Mouse (Mus musculus) limb, embryonic 13.5 days (tissue): ENCODE results near the gene Cdk8. TPM values are rescaled to one million over a fixed set of nuclear protein-coding genes. Genes with fewer than 3 reads are reported as not detected.

Source experiments
- ATAC-seq: fragments of 200-750 bp; cut with Nextera tagmentation; 2 replicates; pipeline ENCODE4 v1.8.0; 2017; ENCODE audit warnings: low read depth, moderate number of reproducible peaks, moderate TSS enrichment; ENCODE audit not compliant: low FRiP score
- H3K27ac ChIP-seq: fragments of 300-500 bp; sonication (generic); 2 replicates; pipeline ENCODE4 v1.5.1; 2015; ENCODE audit warnings: inconsistent platforms, mild to moderate bottlenecking, moderate library complexity
- H3K27me3 ChIP-seq: fragments of 300-500 bp; sonication (generic); 2 replicates; pipeline ENCODE4 v1.6.1; 2015; ENCODE audit warnings: mild to moderate bottlenecking, inconsistent platforms
- H3K36me3 ChIP-seq: fragments of 300-500 bp; sonication (generic); 2 replicates; pipeline ENCODE4 v1.6.1; 2015; ENCODE audit warnings: inconsistent platforms, mild to moderate bottlenecking, moderate library complexity
- H3K4me1 ChIP-seq: fragments of 300-500 bp; sonication (generic); 2 replicates; pipeline ENCODE4 v1.6.1; 2015; ENCODE audit warnings: inconsistent platforms
- H3K4me2 ChIP-seq: fragments of 300-500 bp; sonication (generic); replicated peaks from 2 replicates; pipeline ENCODE4 v1.6.1; 2015; ENCODE audit warnings: inconsistent platforms, mild to moderate bottlenecking, moderate library complexity
- H3K4me3 ChIP-seq: fragments of 300-500 bp; sonication (generic); 2 replicates; pipeline ENCODE4 v1.5.1; 2015; ENCODE audit warnings: moderate library complexity, mild to moderate bottlenecking, inconsistent platforms
- H3K9ac ChIP-seq: fragments of 300-500 bp; sonication (generic); 2 replicates; pipeline ENCODE4 v1.6.1; 2015; ENCODE audit warnings: mild to moderate bottlenecking, inconsistent platforms
- H3K9me3 ChIP-seq: fragments of 300-500 bp; sonication (generic); 2 replicates; pipeline ENCODE4 v1.6.1; 2016; ENCODE audit warnings: inconsistent platforms
- WGBS: fragments of 180-500 bp; shearing (Covaris S2); methylation state at CpG from one replicate; pipeline ENCODE4 v1.1.7; 2015; 5-methylcytosine and 5-hydroxymethylcytosine counted together
- polyA plus RNA-seq: library from polyadenylated mRNA; unstranded; fragments of >200 nt; fragmentation: Nextera tagmentation; extraction: Ambion mirVana; gene quantifications from 2 replicates; pipeline ENCODE4 v1.2.1, GENCODE M21; 2015

The Cdk8 gene
- polyA plus RNA-seq, 1 experiment from 2014 or later = 21.0 TPM

DNA sequence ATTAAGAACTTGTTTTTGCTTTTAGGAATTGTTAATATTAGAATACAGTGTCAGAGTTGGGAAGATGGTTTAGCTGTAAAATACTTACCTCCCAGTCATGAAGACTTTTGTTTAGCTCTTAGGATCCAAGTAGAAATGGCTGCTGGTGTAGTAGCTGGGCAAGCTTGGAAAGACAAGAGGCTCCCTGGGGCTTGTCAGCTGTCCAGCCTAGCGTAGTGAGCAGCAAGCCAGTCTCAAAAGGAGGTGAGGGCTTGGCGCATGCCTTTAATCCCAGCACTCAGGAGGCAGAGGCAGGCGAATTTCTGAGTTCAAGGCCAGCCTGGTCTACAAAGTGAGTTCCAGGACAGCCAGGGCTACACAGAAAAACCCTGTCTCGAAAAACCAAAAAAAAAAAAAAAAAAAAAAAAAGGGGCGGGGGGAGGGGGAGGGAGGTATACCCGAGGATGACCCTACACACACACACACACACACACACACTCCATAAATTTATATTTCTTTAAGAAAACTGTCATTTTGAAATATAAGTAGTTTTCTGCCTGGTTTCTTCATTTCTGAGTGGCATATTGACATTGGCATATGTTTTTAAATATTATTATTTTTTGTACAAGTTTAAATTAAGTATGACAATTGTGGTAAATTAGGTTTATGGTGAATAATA, 35.0 kb downstream of the Cdk8 start:
- Histone ChIP-seq H3K27me3 (no peaks in the 10 kb centered on the region), H3K4me3 (no peak overlapping the region), H3K27ac (no peak overlapping the region), H3K4me1 (no peaks in the 10 kb centered on the region), H3K4me2 (no peak overlapping the region), H3K9me3 (no peaks in the 10 kb centered on the region), H3K9ac (no peak overlapping the region), H3K36me3 (peaks cover 25% of the 10 kb centered on the region)
- 88% methylated on average over 4 of the region's 6 CpGs for WGBS
- ATAC-seq = no peak

DNA sequence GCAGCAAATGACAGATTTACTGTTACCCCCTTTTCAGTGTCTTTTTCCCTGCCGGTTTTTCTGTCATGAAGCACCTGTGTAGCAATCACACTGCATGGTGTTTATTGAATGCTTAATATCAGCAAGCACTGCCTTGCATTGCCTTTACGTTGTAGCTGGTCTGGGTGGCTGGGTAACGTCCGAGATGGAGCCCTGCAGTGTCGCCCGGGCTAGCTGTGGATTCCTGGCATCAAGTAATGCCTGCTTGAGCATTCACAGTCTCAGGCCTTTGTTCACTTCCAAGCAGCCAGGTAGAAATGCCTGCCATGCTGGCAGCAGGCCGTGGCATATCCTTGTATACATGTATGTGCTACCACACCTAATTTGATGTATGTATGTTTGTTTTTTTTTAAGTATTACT, 36.7 kb downstream of the Cdk8 start:
- H3K4me3 ChIP-seq = no peak overlapping the region
- H3K9me3 ChIP-seq = no peaks in the 10 kb centered on the region
- no peaks in the 10 kb centered on the region for H3K4me1 ChIP-seq
- H3K27ac ChIP-seq = no peak overlapping the region
- WGBS = 88% methylated on average over 7 of the region's 7 CpGs
- peaks cover 19% of the 10 kb centered on the region for H3K36me3 ChIP-seq
- ATAC-seq = no peak
- H3K27me3 ChIP-seq = no peaks in the 10 kb centered on the region
- H3K4me2 ChIP-seq = no peak overlapping the region
- no peak overlapping the region for H3K9ac ChIP-seq

DNA sequence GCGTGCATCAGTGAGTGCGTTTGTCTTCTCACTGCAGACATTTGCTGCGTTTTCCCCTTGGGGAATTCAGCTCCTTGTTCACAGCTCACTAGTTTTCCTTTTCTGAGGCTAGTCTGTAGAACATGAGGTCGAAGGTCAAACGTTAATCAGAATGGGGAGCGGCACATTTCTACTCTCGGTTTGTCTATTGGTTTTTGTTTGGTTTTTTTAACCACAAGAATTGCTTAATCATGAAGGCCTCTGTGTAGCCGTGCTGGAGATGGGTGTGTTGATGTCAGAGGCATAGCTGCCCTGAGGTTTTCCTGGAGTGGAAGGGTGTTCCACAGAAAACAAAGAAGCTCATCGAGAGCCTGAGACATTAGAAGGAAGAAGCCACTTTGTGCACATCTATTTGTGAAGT, 39.6 kb downstream of the Cdk8 start:
- no peak for ATAC-seq
- H3K4me3 ChIP-seq = no peak overlapping the region
- H3K4me2 ChIP-seq = no peak overlapping the region
- H3K27ac ChIP-seq = no peak overlapping the region
- no peaks in the 10 kb centered on the region for H3K4me1 ChIP-seq
- H3K27me3 ChIP-seq = no peaks in the 10 kb centered on the region
- H3K36me3 ChIP-seq = peaks cover 38% of the 10 kb centered on the region
- no peak overlapping the region for H3K9ac ChIP-seq
- H3K9me3 ChIP-seq = no peaks in the 10 kb centered on the region
- 90% methylated on average over 9 of the region's 9 CpGs for WGBS

- H3K27me3 ChIP-seq = no peaks in the 10 kb centered on the region
- ATAC-seq = no peak
- 93% methylated on average over 5 of the region's 5 CpGs for WGBS
- H3K27ac ChIP-seq = no peak overlapping the region
- H3K4me2 ChIP-seq = no peak overlapping the region
- no peak overlapping the region for H3K9ac ChIP-seq
- H3K4me3 ChIP-seq = no peak overlapping the region
- no peaks in the 10 kb centered on the region for H3K9me3 ChIP-seq
- H3K36me3 ChIP-seq = peaks cover 44% of the 10 kb centered on the region
- no peaks in the 10 kb centered on the region for H3K4me1 ChIP-seq
These were observed 40.6 kb downstream of the Cdk8 start for GRCm38 (mm10) chr5:146271662-146272061.

DNA sequence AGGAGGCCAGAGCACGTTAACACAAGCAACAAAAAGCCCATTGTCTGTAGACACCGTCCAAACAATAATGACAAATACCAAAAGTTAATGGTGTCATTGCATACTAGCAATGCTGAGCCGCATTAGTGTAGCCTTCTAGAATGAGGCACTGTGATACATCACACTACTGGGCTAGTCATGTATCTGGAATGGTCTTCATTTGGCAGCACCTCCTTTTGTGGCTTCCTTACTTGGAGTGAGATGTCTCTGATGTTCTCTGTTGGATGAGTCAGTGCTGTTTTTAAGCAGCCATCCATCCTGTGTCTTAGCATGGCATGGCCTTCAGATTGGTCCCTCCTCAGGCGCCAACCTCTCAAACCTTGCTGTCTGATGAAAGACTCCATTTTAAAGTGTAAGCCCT, 42.1 kb downstream of the Cdk8 start:
- no peaks in the 10 kb centered on the region for H3K27me3 ChIP-seq
- no peak overlapping the region for H3K4me3 ChIP-seq
- no peaks in the 10 kb centered on the region for H3K4me1 ChIP-seq
- H3K4me2 ChIP-seq = no peak overlapping the region
- ATAC-seq = no peak
- no peak overlapping the region for H3K27ac ChIP-seq
- no peak overlapping the region for H3K9ac ChIP-seq
- peaks cover 44% of the 10 kb centered on the region for H3K36me3 ChIP-seq
- H3K9me3 ChIP-seq = no peaks in the 10 kb centered on the region
- 91% methylated on average over 4 of the region's 4 CpGs for WGBS

DNA sequence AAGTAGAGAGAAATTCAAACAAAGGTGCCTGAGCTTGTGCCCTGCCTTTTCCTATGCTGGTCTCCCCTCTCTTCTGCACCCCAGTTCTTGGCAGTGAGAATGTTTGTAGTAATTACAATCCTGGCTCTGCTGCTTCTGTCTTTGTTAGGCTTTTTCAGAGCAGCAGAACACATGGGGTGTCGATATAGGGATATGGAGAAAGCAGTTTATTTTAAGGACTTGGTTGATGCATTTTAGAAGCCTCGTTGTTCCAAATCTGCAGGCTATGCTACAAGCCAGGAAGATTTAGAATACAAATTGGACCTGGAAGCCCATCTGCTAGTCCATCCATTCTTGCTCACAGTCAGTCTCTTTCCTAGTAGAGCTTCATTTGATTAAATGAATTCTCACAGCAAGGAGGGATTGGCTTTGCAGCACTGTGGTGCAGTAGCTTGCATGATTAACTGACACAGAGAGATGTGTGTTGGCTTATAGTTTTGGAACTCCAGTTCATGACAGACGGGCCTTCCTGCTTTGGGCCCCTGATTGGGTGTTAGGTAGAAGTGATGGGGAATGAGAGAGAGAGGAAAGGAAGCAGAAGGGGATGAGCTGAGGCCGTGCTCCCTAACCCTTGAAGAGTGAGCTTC, 43.5 kb downstream of the Cdk8 start:
- peaks cover 47% of the 10 kb centered on the region for H3K36me3 ChIP-seq
- no peak for ATAC-seq
- WGBS = 87% methylated on average over 4 of the region's 4 CpGs

DNA sequence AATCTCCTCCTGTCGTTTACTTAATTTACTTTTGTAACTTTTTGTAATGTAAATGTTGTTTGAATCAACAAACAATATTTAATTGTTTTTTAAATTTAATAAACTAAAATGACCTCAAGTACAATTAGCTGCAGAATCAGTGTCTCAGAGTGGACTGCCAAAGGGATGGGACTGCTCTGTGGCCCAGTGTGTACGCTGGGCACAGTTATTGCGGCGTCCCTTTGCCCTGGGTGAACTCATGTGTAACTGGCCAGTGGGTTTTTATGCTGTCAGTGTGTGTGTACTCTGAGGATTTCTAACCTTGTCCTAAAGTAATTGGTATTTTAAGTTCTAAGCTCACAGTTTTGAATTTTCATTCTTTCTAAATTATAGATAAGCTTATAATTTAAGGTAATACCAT, 46.5 kb downstream of the Cdk8 start:
- Histone ChIP-seq H3K27ac (no peak overlapping the region), H3K27me3 (no peaks in the 10 kb centered on the region), H3K4me2 (no peak overlapping the region), H3K9ac (no peak overlapping the region), H3K4me3 (no peak overlapping the region), H3K36me3 (peaks cover 40% of the 10 kb centered on the region), H3K4me1 (no peaks in the 10 kb centered on the region), H3K9me3 (no peaks in the 10 kb centered on the region)
- 89% methylated on average over 4 of the region's 4 CpGs for WGBS
- no peak for ATAC-seq

More for the DNA sequence above, 43.5 kb downstream of the Cdk8 start:
- Histone ChIP-seq H3K27ac (no peak overlapping the region), H3K4me1 (no peaks in the 10 kb centered on the region), H3K4me3 (no peak overlapping the region), H3K4me2 (no peak overlapping the region), H3K9ac (no peak overlapping the region), H3K9me3 (no peaks in the 10 kb centered on the region), H3K27me3 (no peaks in the 10 kb centered on the region)

DNA sequence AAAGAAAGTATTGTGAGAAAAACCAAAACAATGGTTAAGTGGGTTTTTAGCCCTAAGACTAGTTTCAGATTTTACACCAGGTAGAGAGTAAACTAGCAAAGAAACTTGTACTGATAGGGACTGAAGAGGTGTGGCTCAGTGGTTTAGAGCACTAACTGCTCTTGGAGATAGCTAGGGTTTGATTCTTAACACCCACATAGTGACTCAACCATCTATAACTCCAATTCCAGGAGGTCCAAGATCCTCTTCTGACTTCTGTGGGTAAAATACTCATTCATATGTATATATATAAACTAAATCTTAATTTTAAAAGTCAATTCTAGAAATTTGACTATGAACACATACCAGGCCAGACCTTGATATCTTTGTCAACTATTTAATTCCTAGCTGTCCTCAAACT, 49.0 kb downstream of the Cdk8 start:
- peaks cover 38% of the 10 kb centered on the region for H3K36me3 ChIP-seq

DNA sequence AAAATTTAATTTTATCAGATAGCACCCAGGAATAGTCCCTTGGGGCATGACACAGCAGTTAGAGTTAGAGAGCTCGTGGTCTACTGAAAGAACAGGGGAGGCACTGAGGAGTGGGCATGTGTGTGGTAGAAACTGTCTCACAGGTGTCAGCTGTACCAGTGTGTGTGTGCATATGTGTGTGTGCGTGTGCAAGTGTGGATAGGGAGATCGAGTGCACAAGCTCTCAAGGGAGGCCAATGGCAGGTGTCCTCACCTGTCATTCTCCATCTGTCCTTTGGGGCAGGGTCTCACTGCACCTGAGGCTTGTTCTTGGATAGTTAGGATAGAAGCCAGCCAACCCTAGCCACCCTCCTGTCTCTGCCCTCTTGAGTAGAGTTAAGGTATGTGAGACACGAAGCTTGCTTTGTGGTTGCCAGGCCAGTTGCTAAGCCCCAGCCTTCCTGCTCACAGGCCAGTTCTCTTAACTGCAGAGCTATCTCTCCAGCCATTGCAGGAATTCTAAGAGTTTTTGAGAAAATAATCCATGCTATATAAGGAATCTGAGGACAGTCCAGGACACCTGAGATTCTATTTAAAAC, 50.3 kb downstream of the Cdk8 start:
- peaks cover 40% of the 10 kb centered on the region for H3K36me3 ChIP-seq
- no peak overlapping the region for H3K27ac ChIP-seq
- H3K4me3 ChIP-seq = no peak overlapping the region
- H3K4me1 ChIP-seq = no peaks in the 10 kb centered on the region
- no peak overlapping the region for H3K4me2 ChIP-seq
- no peak for ATAC-seq
- no peak overlapping the region for H3K9ac ChIP-seq
- no peaks in the 10 kb centered on the region for H3K9me3 ChIP-seq
- WGBS = 88% methylated on average over 4 of the region's 4 CpGs
- H3K27me3 ChIP-seq = no peaks in the 10 kb centered on the region

More for the DNA sequence above, 49.0 kb downstream of the Cdk8 start:
- Histone ChIP-seq H3K4me2 (no peak overlapping the region), H3K27me3 (no peaks in the 10 kb centered on the region), H3K9me3 (no peaks in the 10 kb centered on the region), H3K27ac (no peak overlapping the region), H3K9ac (no peak overlapping the region), H3K4me3 (no peak overlapping the region), H3K4me1 (no peaks in the 10 kb centered on the region)
- no peak for ATAC-seq

GRCm38 (mm10) chr5:146281884-146282579, 51.0 kb downstream of the Cdk8 start:
- H3K4me3 ChIP-seq = no peak overlapping the region
- no peak for ATAC-seq
- no peaks in the 10 kb centered on the region for H3K9me3 ChIP-seq
- no peak overlapping the region for H3K27ac ChIP-seq
- H3K36me3 ChIP-seq = peaks cover 47% of the 10 kb centered on the region
- no peaks in the 10 kb centered on the region for H3K4me1 ChIP-seq
- H3K9ac ChIP-seq = no peak overlapping the region
- WGBS = 77% methylated on average over 13 of the region's 13 CpGs
- H3K4me2 ChIP-seq = no peak overlapping the region
- no peaks in the 10 kb centered on the region for H3K27me3 ChIP-seq

DNA sequence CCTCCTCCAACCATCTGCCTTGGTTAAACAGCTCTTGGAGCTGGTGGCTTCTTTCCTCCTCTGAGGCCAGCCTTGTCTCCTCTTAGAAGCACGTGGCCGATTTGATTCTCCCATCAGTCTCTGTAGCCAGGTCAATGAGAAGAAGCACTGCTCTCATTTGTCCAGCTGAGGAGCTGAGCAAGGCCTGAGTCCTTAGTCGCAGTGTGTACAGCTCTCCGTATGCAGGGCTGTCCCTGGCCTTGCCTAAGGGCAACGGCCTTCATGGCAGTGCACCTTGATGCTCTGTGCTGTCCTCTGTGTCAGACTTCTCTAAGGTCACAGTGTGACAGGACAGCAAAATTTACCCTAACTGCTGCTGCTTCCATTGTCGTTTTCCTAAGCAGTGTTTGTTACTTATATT, 52.9 kb downstream of the Cdk8 start:
- ATAC-seq = no peak
- 90% methylated on average over 6 of the region's 6 CpGs for WGBS
- peaks cover 58% of the 10 kb centered on the region for H3K36me3 ChIP-seq
- no peak overlapping the region for H3K9ac ChIP-seq
- no peaks in the 10 kb centered on the region for H3K9me3 ChIP-seq
- H3K4me3 ChIP-seq = no peak overlapping the region
- no peak overlapping the region for H3K4me2 ChIP-seq
- H3K4me1 ChIP-seq = no peaks in the 10 kb centered on the region
- no peaks in the 10 kb centered on the region for H3K27me3 ChIP-seq
- no peak overlapping the region for H3K27ac ChIP-seq

DNA sequence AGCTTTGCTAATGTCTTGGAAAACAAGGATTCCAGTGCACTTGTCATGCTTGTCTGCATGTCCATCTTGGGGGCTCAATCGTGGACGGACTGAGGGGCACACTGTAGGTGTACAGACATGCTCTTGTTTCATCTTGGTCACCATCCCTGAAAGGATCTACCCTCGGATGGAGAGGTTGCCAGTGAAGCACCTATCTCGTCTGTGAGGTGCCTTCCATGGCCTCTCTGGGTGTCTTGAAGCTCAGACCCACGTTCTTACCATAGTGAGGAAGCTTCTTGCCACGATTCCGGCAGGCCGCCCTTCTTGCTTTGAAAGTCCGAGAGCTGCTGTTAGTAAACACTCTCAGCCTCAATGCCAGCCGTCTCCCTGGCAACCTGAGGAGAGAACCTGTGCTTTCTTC, 56.4 kb downstream of the Cdk8 start:
- H3K4me3 ChIP-seq = no peak overlapping the region
- H3K9ac ChIP-seq = no peak overlapping the region
- no peak overlapping the region for H3K27ac ChIP-seq
- ATAC-seq = no peak
- 90% methylated on average over 10 of the region's 10 CpGs for WGBS
- no peaks in the 10 kb centered on the region for H3K4me1 ChIP-seq
- no peaks in the 10 kb centered on the region for H3K27me3 ChIP-seq
- H3K36me3 ChIP-seq = peaks cover 67% of the 10 kb centered on the region
- H3K9me3 ChIP-seq = no peaks in the 10 kb centered on the region
- H3K4me2 ChIP-seq = no peak overlapping the region
